Mouse (Mus musculus) CH12.LX (cell line): ENCODE results near the gene Pkdcc. TPM values are rescaled to one million over a fixed set of nuclear protein-coding genes. Genes with fewer than 3 reads are reported as not detected.

Source experiments
- DNase-seq: peaks from one replicate; pipeline ENCODE4 v3.0.0-alpha.2; 2013; ENCODE audit errors: extremely low read depth
- H3K27ac ChIP-seq: 2 replicates; pipeline ENCODE4 v1.5.1; 2012; ENCODE audit warnings: low read depth, mild to moderate bottlenecking, control low read depth, moderate library complexity; ENCODE audit not compliant: insufficient read depth
- H3K27me3 ChIP-seq: replicated peaks from 2 replicates; pipeline ENCODE3; 2012; ENCODE audit warnings: inconsistent platforms
- H3K36me3 ChIP-seq, 2 experiments: replicated peaks in 1 of 2; 2 replicates each; pipeline versions ENCODE3 to v1.6.1; 2012; ENCODE audit warnings: inconsistent platforms in 1 of 2, low read length in 1 of 2, mild to moderate bottlenecking in 1 of 2, mixed read lengths in 1 of 2, moderate library complexity in 1 of 2; ENCODE audit not compliant: control insufficient read depth in 1 of 2, insufficient read depth in 1 of 2
- H3K4me1 ChIP-seq, 2 experiments: 2 replicates each; pipeline ENCODE4 v1.6.1; 2012; ENCODE audit warnings: inconsistent platforms in 1 of 2, moderate library complexity in 1 of 2; ENCODE audit not compliant: insufficient read depth in 2 of 2, control insufficient read depth in 1 of 2
- H3K4me2 ChIP-seq: 2 replicates; pipeline ENCODE4 v1.6.1; 2012; ENCODE audit warnings: low read depth, mild to moderate bottlenecking, control low read depth; ENCODE audit not compliant: poor library complexity, insufficient read depth, severe bottlenecking
- H3K4me3 ChIP-seq, 3 experiments: fragments of 150-350 bp in 1 of 3; sonication (generic) in 1 of 3; replicated peaks in 1 of 3; 2 replicates each; pipeline versions ENCODE3 to v1.5.1; 2011 to 2012; ENCODE audit warnings: low read depth in 2 of 3, low read length in 2 of 3, mild to moderate bottlenecking in 2 of 3, moderate library complexity in 2 of 3, control low read depth in 1 of 3, improper control_type of control experiment in 1 of 3, inconsistent platforms in 1 of 3, mixed read lengths in 1 of 3; ENCODE audit not compliant: poor library complexity in 1 of 3
- H3K79me2 ChIP-seq: replicated peaks from 2 replicates; pipeline ENCODE4 v1.6.1; 2012; ENCODE audit warnings: mild to moderate bottlenecking, moderate library complexity; ENCODE audit not compliant: control insufficient read depth, poor library complexity, insufficient read depth, severe bottlenecking; ENCODE audit errors: extremely low read depth
- H3K9ac ChIP-seq: 2 replicates; pipeline ENCODE4 v1.6.1; 2012; ENCODE audit warnings: low read depth, mild to moderate bottlenecking, control low read depth, moderate library complexity; ENCODE audit not compliant: insufficient read depth
- H3K9me3 ChIP-seq: replicated peaks from 2 replicates; pipeline ENCODE3; 2012; ENCODE audit warnings: low read length, inconsistent platforms, mixed read lengths
- CHD2 ChIP-seq: IDR thresholded peaks from 2 replicates; pipeline ENCODE4 v1.6.1; 2011; ENCODE audit warnings: low read length, improper control_type of control experiment
- CTCF ChIP-seq, 2 experiments: IDR thresholded peaks in 1 of 2; conservative IDR thresholded peaks in 1 of 2; 2 replicates each; pipeline ENCODE4 v1.5.1; 2011 to 2012; ENCODE audit warnings: low read depth in 2 of 2, low read length in 2 of 2, improper control_type of control experiment in 1 of 2, inconsistent platforms in 1 of 2, mild to moderate bottlenecking in 1 of 2, moderate library complexity in 1 of 2
- EP300 ChIP-seq: IDR thresholded peaks from 2 replicates; pipeline ENCODE4 v1.6.1; 2011; ENCODE audit warnings: low read length, improper control_type of control experiment
- ETS1 ChIP-seq: conservative IDR thresholded peaks from 2 replicates; pipeline ENCODE4 v1.6.1; 2012; ENCODE audit warnings: low read depth, mild to moderate bottlenecking, inconsistent platforms, low read length, improper control_type of control experiment, moderate library complexity
- GABPA ChIP-seq: IDR thresholded peaks from 2 replicates; pipeline ENCODE4 v1.6.1; 2012; ENCODE audit warnings: low read depth, low read length, improper control_type of control experiment, inconsistent platforms; ENCODE audit not compliant: insufficient replicate concordance
- JUN ChIP-seq: IDR thresholded peaks from 2 replicates; pipeline ENCODE4 v1.6.1; 2011; ENCODE audit warnings: low read depth, mild to moderate bottlenecking, low read length, improper control_type of control experiment, moderate library complexity; ENCODE audit not compliant: insufficient read depth
- KAT2A ChIP-seq: IDR thresholded peaks from 2 replicates; pipeline ENCODE4 v1.6.1; 2012; ENCODE audit warnings: low read length, improper control_type of control experiment, inconsistent platforms; ENCODE audit not compliant: insufficient replicate concordance
- MAX ChIP-seq: IDR thresholded peaks from 2 replicates; pipeline ENCODE4 v1.6.1; 2011; ENCODE audit warnings: low read length, improper control_type of control experiment
- MXI1 ChIP-seq: IDR thresholded peaks from 2 replicates; pipeline ENCODE4 v1.6.1; 2011; ENCODE audit warnings: mild to moderate bottlenecking, low read depth, low read length, improper control_type of control experiment
- MYC ChIP-seq: IDR thresholded peaks from 2 replicates; pipeline ENCODE4 v1.6.1; 2011; ENCODE audit warnings: low read depth, mild to moderate bottlenecking, improper control_type of control experiment, low read length
- PAX5 ChIP-seq: IDR thresholded peaks from 2 replicates; pipeline ENCODE4 v1.6.1; 2012; ENCODE audit warnings: low read length, inconsistent platforms, mixed read lengths
- POLR2AphosphoS2 ChIP-seq: IDR thresholded peaks from 2 replicates; pipeline ENCODE4 v1.6.1; 2011; ENCODE audit warnings: low read depth, low read length, improper control_type of control experiment
- RAD21 ChIP-seq: IDR thresholded peaks from 2 replicates; pipeline ENCODE4 v1.6.1; 2011; ENCODE audit warnings: low read depth, mild to moderate bottlenecking, low read length, improper control_type of control experiment, moderate library complexity
- RCOR1 ChIP-seq: conservative IDR thresholded peaks from 2 replicates; pipeline ENCODE4 v1.6.1; 2012; ENCODE audit warnings: low read depth, mild to moderate bottlenecking, inconsistent platforms, low read length, improper control_type of control experiment
- SIN3A ChIP-seq: IDR thresholded peaks from 2 replicates; pipeline ENCODE4 v1.6.1; 2012; ENCODE audit warnings: low read length, improper control_type of control experiment, inconsistent platforms
- SMC3 ChIP-seq: IDR thresholded peaks from 2 replicates; pipeline ENCODE4 v1.6.1; 2011; ENCODE audit warnings: low read depth, low read length, improper control_type of control experiment
- TCF12 ChIP-seq: IDR thresholded peaks from 2 replicates; pipeline ENCODE4 v1.6.1; 2014; ENCODE audit warnings: low read depth, mild to moderate bottlenecking, inconsistent platforms, low read length, improper control_type of control experiment
- USF1 ChIP-seq: IDR thresholded peaks from 2 replicates; pipeline ENCODE4 v1.6.1; 2014; ENCODE audit warnings: low read depth, mild to moderate bottlenecking, inconsistent platforms, low read length, improper control_type of control experiment
- USF2 ChIP-seq: conservative IDR thresholded peaks from 2 replicates; pipeline ENCODE4 v1.6.1; 2011; ENCODE audit warnings: low read depth, low read length, improper control_type of control experiment
- ZC3H11A ChIP-seq: IDR thresholded peaks from 2 replicates; pipeline ENCODE4 v1.6.1; 2012; ENCODE audit warnings: low read depth, mild to moderate bottlenecking, inconsistent platforms, low read length, improper control_type of control experiment
- dilution Hi-C: fragments of 300-500 bp; cut with MboI; formaldehyde crosslinking; loops from 2 replicates; pipeline ENCODE4 v1.14.3; 2020; ENCODE audit warnings: low sequenced_read_pairs; ENCODE audit not compliant: extremely low pct_unique_long_range_greater_than_20kb, extremely low pct_ligation_motif_present
- in situ Hi-C: fragments of 300-500 bp; cut with MboI; formaldehyde crosslinking; loops from 3 replicates; pipeline ENCODE4 v1.14.3; 2019; ENCODE audit warnings: low sequenced_read_pairs, low pct_ligation_motif_present, low pct_unique_long_range_greater_than_20kb, mixed read lengths
- polyA plus RNA-seq: library from polyadenylated mRNA; unstranded; fragments of >175 nt; gene quantifications from 2 replicates; pipeline ENCODE4 v1.2.1, GENCODE M21; 2012; ENCODE audit warnings: low read depth; ENCODE audit not compliant: insufficient read length
- total RNA-seq, 2 experiments: library from RNA; depleted of rRNA; stranded (reverse); fragments of 300-350 nt in 1 of 2; fragments of >200 nt in 1 of 2; gene quantifications; 2 replicates each; pipeline ENCODE4 v1.2.3; 2012 to 2014

Gene Pkdcc
- total and polyA plus RNA-seq, 3 experiments, result 3.7 to 4.3 (median 4.2) TPM

DNA sequence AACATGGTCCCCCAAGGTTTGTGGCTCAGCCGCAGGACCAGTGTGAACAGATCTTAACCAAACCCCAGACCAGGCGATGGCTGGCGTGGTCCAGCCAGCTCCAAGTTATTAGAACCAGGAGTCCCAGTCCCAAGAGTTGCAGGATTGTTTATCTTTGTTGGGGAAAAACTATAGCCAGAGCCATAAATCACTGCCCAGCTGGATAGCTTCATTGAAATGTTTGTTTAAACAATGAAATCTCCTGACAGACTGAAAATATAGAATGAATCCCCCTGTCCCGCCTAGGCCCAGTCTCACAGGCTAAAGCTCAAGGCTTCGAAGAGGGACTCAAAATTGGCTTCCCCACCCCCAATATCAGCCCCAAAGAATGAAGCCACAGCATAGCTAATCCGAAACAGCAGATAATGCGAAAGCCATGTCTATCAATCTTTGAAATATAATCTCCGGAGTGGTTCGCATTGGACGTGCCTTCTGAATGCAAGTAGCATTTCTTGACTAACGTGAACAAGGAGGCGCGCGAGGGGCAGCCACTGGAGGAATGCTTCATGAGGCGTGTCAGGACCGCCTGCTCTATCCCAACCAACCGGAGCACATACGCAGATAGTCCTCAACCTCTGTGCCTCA, 35.9 kb downstream of the Pkdcc start:
- TF ChIP-seq KAT2A, result no peak
- no peak for TF ChIP-seq POLR2AphosphoS2
- no peak for TF ChIP-seq CTCF (conservative IDR thresholded peaks at IDR 0.05 in 1 of 2, IDR thresholded peaks at IDR 0.05 in 1 of 2; ENCODE audit: low read depth in 2 of 2, low read length in 2 of 2)
- TF ChIP-seq GABPA, result no peak
- no peak for TF ChIP-seq MYC
- no peak for TF ChIP-seq TCF12
- TF ChIP-seq USF1, result no peak
- no peak for TF ChIP-seq MXI1
- Histone ChIP-seq H3K9ac (no peak overlapping the region), H3K4me3 (no peak overlapping the region), H3K9me3 (no peaks in the 10 kb centered on the region), H3K36me3 (no peaks in the 10 kb centered on the region), H3K4me1 (peaks cover 0 to 3% of the 10 kb centered on the region in 2 experiments; a peak in 1 of 4 replicates), H3K27me3 (no peaks in the 10 kb centered on the region), H3K27ac (no peak overlapping the region), H3K79me2 (no peaks in the 10 kb centered on the region), H3K4me2 (no peak overlapping the region)
- DNase-seq, result no peak
- in situ Hi-C loops, result loop anchor here (5.0 kb wide), 1 partner anchor 209 kb away; no protein-coding TSS in a partner anchor
- dilution Hi-C loops, result no loop called here

GRCm38 (mm10) chr17:83253051-83253649, 38.1 kb downstream of the Pkdcc start:
- peak; percentile 69 for DNase-seq
- H3K9me3 ChIP-seq, result no peaks in the 10 kb centered on the region
- no peaks in the 10 kb centered on the region for H3K36me3 ChIP-seq
- H3K4me1 ChIP-seq, result no peaks in the 10 kb centered on the region
- H3K4me2 ChIP-seq, result peak overlapping the region; percentile 91
- dilution Hi-C loops, result no loop called here
- no peak overlapping the region for H3K4me3 ChIP-seq
- H3K27ac ChIP-seq, result no peak overlapping the region
- in situ Hi-C loops, result loop anchor here (5.0 kb wide), 1 partner anchor 211 kb away; no protein-coding TSS in a partner anchor
- TF ChIP-seq TCF12 (peak; percentile 21; the same call in 1 of the 2 replicates), PAX5 (no peak), ZC3H11A (peak; percentile 77), JUN (no peak), MYC (no peak), CTCF (conservative IDR thresholded peaks at IDR 0.05 in 1 of 2, IDR thresholded peaks at IDR 0.05 in 1 of 2; ENCODE audit: low read depth in 2 of 2, low read length in 2 of 2) (peak; percentile 89 to 95), USF2 (no peak), USF1 (no peak), RAD21 (peak; percentile 96), CHD2 (no peak), MAX (peak; percentile 7; the same call in 1 of the 2 replicates), SIN3A (no peak), RCOR1 (no peak), EP300 (no peak), SMC3 (peak; percentile 96), ETS1 (no peak)
- TF ChIP-seq, all 38 proteins: peak for 6
- H3K27me3 ChIP-seq, result no peaks in the 10 kb centered on the region
- no peak overlapping the region for H3K9ac ChIP-seq
- H3K79me2 ChIP-seq, result no peaks in the 10 kb centered on the region
